Mouse (Mus musculus): Measurements from ENCODE around the gene Fbxw4.
"Not testable (repeated sequence)": the region's sequence is repeated elsewhere in the genome, so short reads cannot be mapped to it uniquely, and the experiment has no call there.

The Fbxw4 gene

DNA sequence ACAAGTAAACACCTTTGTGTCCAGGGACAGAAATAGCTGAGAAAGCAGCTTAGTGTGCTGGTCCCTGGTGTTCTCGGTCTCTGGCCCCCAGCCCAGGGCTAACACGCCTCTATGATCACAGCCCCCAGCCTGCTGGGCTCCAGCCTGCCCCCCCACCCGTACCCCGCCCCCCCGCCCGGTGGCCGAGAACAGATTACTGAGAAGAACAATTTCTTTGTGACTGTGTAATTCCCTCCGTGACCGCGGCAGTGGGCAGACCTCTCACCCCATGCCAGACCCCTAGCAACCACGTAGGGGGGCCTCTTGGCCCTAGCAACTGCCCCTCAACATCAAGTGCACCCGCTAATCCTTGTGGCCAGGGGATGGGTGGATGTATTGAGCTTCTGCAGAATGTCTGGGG, 79.9 kb downstream of the Fbxw4 start:
- no peak for DNase-seq (ENCODE audit: low spot score)

GRCm38 (mm10) chr19:45579416-45579815, 80.7 kb downstream of the Fbxw4 start:
- DNase-seq (ENCODE audit: low spot score) = no peak

GRCm38 (mm10) chr19:45578976-45579375, 81.1 kb downstream of the Fbxw4 start:
- no peak for DNase-seq (ENCODE audit: low spot score)

DNA sequence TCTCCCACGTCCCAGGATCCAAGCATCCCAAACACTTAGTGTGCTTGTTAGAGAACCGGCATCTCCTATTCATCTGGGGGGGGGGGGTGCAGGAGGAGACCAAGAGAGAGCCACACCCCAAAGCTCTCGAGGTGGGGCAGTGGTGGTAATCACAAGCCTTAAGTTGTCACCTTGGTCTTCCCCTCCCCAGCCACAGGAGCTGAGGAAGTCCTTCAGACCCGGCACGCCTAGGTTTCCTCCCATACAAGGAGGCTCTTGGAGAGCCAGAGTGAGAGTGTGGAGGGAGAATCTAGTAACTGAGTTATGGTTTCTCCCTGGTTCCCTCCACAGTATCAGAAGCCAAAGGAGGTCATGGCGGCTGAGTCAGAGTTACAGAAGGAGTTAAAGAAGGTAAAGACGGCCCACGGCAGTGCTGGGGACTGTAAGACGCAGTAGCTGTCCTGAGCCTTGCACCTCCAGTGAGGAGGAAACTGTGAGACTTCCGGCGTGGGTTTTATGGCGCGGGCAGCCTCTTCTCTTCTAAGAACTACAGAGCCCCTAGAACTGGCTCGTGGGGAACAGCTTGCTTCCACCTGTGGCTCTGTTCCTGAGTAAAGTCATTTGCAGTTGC, 82.9 kb downstream of the Fbxw4 start:
- no peak for DNase-seq (ENCODE audit: low spot score)

DNA sequence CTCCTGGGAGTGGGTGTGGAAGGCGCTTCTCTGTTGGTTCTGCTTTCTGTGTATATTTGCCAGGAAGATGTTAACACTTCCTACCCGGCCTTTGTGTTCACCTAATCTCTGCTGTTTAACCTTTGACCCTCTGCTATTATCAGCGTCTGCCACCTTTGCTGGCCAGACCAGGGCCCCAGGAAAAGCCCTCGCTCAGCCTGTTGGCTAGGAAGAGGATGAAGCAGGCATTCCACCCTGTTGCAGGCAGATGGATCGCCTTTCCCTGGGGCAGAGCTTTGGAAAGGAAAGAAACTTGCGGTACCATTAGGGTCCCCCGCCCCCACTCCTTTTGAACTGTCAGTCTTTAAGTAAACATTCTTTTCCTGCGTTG, 84.5 kb downstream of the Fbxw4 start:
- DNase-seq (ENCODE audit: low spot score) = no peak

DNA sequence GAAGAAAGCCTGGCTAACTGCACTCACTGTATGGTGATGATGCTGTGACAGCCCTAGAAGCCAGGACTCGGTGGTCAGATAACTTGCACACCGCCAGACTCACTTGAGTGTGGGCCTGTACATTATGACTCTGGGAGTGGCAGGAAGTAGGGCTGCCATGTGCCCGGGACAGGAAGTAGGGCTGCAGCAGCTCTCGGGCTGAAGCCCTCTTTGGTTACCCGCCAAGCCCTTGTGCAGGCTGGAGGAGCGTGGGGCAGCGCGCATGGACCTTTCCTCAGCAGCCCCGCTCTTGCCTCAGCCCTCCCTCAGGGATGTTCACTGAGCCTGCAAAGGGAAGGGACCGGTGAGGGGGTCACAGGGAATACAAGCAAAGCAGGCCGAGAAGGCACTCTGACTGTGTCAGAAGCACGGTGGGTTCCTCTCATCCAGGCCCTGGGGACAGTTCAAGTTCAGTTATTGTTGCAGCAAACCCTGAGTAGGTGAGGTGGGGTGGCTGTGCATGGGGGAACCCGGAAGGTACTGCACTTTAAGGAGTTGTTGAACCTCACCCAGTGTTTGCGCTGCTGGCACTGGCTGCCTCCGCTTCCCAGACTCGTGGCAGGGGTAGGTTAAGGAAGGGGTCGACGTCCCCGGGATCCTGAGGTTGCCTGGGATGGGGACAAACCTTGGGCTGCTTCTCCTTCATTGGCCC, 85.0 kb downstream of the Fbxw4 start:
- no peak for DNase-seq (ENCODE audit: low spot score)

DNA sequence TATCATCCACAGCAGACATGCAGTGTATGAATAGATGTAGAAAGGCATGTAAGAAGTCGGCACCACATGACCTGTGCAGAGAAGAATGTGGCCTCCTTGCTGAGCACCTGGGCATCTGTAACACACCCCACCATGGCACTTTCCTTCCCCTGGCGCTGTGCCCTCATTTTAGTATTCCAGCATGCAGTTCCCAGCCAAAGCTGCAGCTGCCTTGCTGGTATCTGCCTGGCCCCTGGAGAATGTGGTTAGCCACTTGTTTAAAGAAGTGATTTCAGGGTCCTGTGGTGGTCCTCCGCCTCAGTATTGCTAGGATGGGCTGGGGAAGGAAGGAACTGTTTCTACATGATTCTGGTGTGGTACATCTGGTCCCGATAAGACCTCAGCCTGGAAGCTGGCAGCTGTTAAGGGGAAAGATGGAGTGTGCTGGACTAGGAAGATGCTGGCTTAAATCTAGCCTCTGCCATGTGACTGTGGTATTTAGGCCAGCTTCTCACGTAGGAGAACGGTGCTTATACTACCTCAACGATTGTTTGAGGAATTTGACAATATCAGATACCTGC, 85.7 kb downstream of the Fbxw4 start:
- no peak for DNase-seq (ENCODE audit: low spot score)

- DNase-seq (ENCODE audit: low spot score) = peak; percentile 61
These were observed 86.2 kb downstream of the Fbxw4 start for GRCm38 (mm10) chr19:45573861-45574267.

GRCm38 (mm10) chr19:45573033-45573432, 87.1 kb downstream of the Fbxw4 start:
- no peak for DNase-seq (ENCODE audit: low spot score)

DNA sequence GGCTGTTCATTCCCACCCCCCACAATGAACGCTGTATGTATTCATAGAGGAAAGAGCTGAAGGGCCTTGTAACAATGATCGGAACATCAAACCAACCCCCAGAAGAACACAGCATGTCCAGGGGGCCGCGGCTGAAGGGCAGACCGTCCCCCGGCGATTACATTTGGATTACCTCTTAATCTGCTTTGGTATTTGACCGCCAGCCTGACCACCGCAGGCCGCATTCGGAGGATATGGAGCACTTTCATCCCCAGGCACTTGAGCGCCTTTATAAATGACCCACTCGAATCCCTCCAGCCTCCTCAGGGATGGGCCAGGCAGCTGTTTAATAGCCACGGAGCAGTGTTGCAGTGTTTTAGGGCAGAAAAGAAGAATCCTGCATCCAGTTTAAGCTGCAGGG, 92.7 kb downstream of the Fbxw4 start:
- no peak for DNase-seq (ENCODE audit: low spot score)

DNA sequence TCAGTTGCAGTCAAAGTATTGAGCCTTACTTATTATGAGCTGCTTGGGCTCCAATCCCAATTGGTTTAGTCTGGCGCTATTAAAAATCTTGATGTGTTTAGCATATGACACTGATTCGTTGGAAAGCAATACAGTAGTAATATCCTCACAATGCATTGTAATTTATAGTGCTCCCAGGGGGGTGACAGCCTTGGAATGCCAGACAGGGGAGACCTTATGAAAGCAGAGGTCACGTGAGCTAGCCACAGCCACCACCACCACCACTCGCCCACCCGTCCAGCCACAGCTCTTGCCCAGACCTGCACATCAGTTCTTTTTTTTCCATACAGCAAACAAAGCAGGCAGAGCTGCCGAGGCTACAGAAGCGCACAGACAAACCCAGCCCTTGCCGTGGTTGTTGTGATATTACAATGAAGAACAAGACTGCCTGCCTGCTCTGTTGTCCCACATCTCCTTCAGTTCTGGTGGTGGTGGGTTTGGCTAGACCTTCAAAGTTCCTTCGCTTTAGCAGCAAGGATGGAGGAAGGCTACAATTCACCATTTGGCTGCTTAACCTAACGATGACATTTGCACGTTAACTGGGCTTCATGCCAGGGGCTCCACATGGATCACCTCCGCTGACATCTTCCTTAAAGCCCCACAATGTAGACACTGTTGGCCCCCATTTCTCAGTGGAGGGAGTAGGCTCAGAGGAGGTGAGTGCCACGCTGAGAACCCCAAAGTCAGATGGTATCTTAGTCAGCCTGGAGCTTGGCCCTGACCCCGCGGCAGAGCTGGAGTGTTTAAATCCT, 94.0 kb downstream of the Fbxw4 start:
- no peak for DNase-seq (ENCODE audit: low spot score)

DNA sequence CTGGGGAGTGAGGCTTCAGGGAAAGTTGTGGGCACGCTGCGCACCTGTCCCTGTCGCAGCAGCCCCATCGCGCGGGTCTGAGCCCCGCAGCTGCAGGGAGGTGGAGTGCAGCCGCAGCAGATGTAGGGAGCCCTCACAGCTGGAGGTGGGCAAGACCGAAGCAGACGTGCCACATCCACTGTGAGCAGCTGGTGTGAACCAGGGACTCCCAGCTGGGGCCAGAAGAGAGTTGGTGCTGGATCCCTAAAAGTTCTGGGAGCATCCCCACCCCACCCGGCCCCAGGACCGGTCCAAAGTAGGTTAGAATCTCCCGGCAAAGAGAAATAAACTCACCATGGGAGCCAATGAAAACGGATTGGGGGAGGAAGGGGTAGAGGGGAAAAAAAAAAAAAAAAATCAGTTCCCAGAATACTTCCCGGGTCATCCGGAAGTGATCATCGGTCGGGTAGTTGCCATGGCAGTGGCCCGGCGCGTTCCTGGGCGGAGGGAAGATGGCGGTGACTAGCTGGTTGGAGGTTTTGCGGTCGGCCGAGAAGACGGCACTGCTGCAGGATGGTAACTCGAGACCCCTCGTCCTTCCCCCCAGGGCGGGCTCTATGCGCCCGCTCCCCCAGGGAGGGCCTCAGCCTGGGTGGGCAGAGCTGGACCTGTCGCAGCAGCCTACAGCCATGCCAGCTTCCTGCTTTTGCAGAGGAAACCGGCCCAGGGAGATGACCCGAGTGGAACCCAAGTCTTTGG, 99.8 kb downstream of the Fbxw4 start, which contains the start of the genes Poll and Gm17018:
TSS of gene Poll (minus strand) at position 379 of the 738 bp plus-strand sequence.
TSS of gene Gm17018 (plus strand) at position 463 of the 738 bp plus-strand sequence.
- peak; percentile 78 for DNase-seq (ENCODE audit: low spot score)

GRCm38 (mm10) chr19:45554136-45554535, 106.0 kb downstream of the Fbxw4 start:
- no peak for DNase-seq (ENCODE audit: low spot score)

- DNase-seq (ENCODE audit: low spot score) = no peak
These were observed 107.9 kb downstream of the Fbxw4 start for GRCm38 (mm10) chr19:45552187-45552586.

- no peak for DNase-seq (ENCODE audit: low spot score)
These were observed 110.2 kb downstream of the Fbxw4 start for GRCm38 (mm10) chr19:45549948-45550347.

- DNase-seq (ENCODE audit: low spot score) = no peak
These were observed 110.8 kb downstream of the Fbxw4 start for GRCm38 (mm10) chr19:45549128-45549915.

GRCm38 (mm10) chr19:45548196-45548595, 111.9 kb downstream of the Fbxw4 start:
- not testable (repeated sequence) for DNase-seq (ENCODE audit: low spot score)

GRCm38 (mm10) chr19:45544925-45545321, 115.2 kb downstream of the Fbxw4 start:
- DNase-seq (ENCODE audit: low spot score) = peak; percentile 86

DNA sequence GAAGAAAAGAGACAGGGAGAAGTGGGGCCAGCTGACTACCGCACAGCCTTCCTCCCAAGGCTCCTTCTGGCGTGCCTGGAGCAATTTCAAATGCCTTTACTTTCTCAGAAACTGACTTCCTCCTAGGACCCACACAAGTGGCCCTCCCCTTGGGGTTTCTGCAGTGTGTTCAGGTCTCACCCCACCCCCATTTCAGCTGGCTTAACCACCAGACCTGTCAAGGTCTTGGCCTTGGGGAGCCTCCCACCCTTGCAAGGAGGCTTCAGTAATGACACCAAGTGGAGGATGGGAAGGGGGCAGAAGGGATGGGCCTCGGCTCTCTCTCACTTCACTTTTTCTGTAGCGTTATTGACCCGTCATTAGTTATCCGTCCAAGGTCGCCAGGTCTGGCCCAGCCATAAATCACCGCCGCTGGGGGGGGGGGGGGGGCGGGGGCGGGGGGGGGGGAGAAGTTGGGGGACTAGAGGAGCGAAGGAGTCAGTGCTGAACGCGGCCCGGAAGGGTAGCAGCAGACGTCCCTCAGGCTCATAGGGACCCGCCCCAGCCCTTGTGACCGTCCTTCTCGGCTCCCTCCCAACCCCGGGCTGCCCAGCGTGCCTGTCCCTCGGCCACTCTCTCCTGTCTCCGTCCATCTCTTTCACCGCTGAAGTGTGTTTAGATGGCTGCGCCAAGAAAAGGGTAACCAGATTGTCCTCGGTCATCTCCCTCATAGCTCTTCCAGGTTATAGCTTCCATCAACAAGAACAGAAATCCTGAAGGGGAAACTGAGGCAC, 115.8 kb downstream of the Fbxw4 start:
- DNase-seq (ENCODE audit: low spot score) = no peak

DNA sequence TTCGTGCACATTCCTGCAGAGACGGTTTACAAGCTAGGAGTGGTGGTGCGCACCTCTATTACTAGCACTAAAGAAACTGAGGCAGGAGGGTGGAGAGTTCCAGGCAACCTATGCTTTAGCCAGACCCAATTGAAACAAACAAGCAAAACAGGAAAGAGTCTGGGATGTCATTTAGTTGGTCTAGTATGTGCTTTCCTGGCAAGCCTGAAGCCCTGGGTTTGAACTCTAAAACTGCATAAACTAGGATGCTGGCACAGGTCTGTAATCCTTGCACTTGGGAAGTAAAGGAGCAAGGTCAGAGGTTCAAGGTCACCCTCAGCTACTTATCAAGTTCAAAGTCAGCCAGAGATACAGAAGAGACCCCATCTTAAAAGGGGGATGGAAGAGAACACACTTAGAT, 118.1 kb downstream of the Fbxw4 start:
- DNase-seq (ENCODE audit: low spot score) = no peak
